In genomic region chr13:23834836-23835235, GRCm38 (mm10) we compare ENCODE assay signal across 35 mouse cellular contexts. TPM values are rescaled to one million over a fixed set of nuclear protein-coding genes. Genes with fewer than 3 reads are reported as not detected.
DNase-seq lines count a peak whose midpoint lies in the region; ATAC-seq and TF ChIP-seq lines count a peak whose summit lies in the region.
"Had no signal": no experiment of that assay in that cellular context is flagged by ENCODE, and none has a peak within 500 bp of the region (broad histone marks: within the 10 kb centered on the region; RNA-seq: fewer than 3 reads in every experiment).

No protein-coding gene starts in this region.

- no peaks in the 10 kb centered on the region for H3K36me3 ChIP-seq in kidney, embryonic 14.5 days (ENCODE audit: control insufficient read depth, insufficient read depth, low read length)
- no peaks in the 10 kb centered on the region for H3K36me3 ChIP-seq in liver, adult 2 months (ENCODE audit: control insufficient read depth, insufficient read depth, low read length)
- H3K36me3 ChIP-seq: embryonic facial prominence, embryonic 10.5 days; embryonic facial prominence, embryonic 13.5 days; forebrain, embryonic 12.5 days; forebrain, embryonic 15.5 days; G1E; heart, embryonic 12.5 days; heart, embryonic 15.5 days; hindbrain, embryonic 10.5 days; hindbrain, embryonic 13.5 days had no signal

- H3K27me3 ChIP-seq in kidney, embryonic 14.5 days (ENCODE audit: control insufficient read depth, insufficient read depth, low read length): no peaks in the 10 kb centered on the region
- no peaks in the 10 kb centered on the region for H3K27me3 ChIP-seq in liver, adult 2 months (ENCODE audit: control insufficient read depth, insufficient read depth, low read length)
- H3K27me3 ChIP-seq: CH12.LX; embryonic facial prominence, embryonic 13.5 days; forebrain, embryonic 12.5 days; forebrain, embryonic 15.5 days; heart, embryonic 15.5 days; hindbrain, embryonic 13.5 days had no signal

- no peak for ATAC-seq in kidney, embryonic 14.5 days (ENCODE audit: low FRiP score, low TSS enrichment)
- ATAC-seq: forebrain, embryonic 15.5 days; hindbrain, embryonic 16.5 days; Patski had no signal

- DNase-seq in kidney, adult 11 months: peak; percentile 64
- DNase-seq in kidney, postnatal 4 days: no peak
- DNase-seq in kidney, adult 9 months: peak; percentile 79
- peak; percentile 79 for DNase-seq in liver, adult 2 months (ENCODE audit: extremely low read depth, low read depth, low spot score)
- no peak for DNase-seq in liver
- DNase-seq: adrenal gland, adult 2 months; adrenal gland, postnatal 14 days; B cell, adult 2 months; cerebellum, adult 11-12 months; cerebellum, adult 8-10 months; cerebellum, postnatal 10 days; cerebellum, postnatal 36 days; embryo, embryonic 11 days; gastrocnemius, postnatal 25 days; heart, adult 18-20 months; heart, postnatal 10 days; heart, postnatal 36 days had no signal

- no peak for TF ChIP-seq POLR2A in liver, adult 2 months (IDR thresholded peaks at IDR 0.05; ENCODE audit: extremely low read depth, insufficient read depth, low read length)

- 81% methylated on average over 5 of the region's 5 CpGs for WGBS in kidney, embryonic 14.5 days
- WGBS in liver, adult 2 months: 48% methylated on average over 5 of the region's 5 CpGs

- H3K4me3 ChIP-seq in kidney, embryonic 14.5 days (ENCODE audit: low read length): no peak overlapping the region
- no peak overlapping the region for H3K4me3 ChIP-seq in liver, adult 2 months (ENCODE audit: insufficient read depth, low read depth, low read length)
- H3K4me3 ChIP-seq: embryonic facial prominence, embryonic 10.5 days; embryonic facial prominence, embryonic 13.5 days; erythroblast, embryonic 14.5 days; forebrain, embryonic 12.5 days; forebrain, embryonic 15.5 days; heart, embryonic 12.5 days; heart, embryonic 15.5 days; hindbrain, embryonic 10.5 days; hindbrain, embryonic 13.5 days had no signal

- H3K9me3 ChIP-seq in kidney, embryonic 14.5 days (ENCODE audit: control insufficient read depth, low read length): no peaks in the 10 kb centered on the region
- H3K9me3 ChIP-seq: embryonic facial prominence, embryonic 10.5 days; embryonic facial prominence, embryonic 13.5 days; forebrain, embryonic 12.5 days; forebrain, embryonic 15.5 days; G1E; heart, embryonic 12.5 days; heart, embryonic 15.5 days; hindbrain, embryonic 10.5 days; hindbrain, embryonic 13.5 days had no signal

- H3K9ac ChIP-seq in kidney, embryonic 14.5 days (ENCODE audit: low read depth, low read length): no peak overlapping the region
- no peak overlapping the region for H3K9ac ChIP-seq in liver, adult 2 months (ENCODE audit: low read depth, low read length)
- H3K9ac ChIP-seq: embryonic facial prominence, embryonic 13.5 days; forebrain, embryonic 12.5 days; forebrain, embryonic 15.5 days; heart, embryonic 12.5 days; heart, embryonic 15.5 days; hindbrain, embryonic 13.5 days had no signal

- TF ChIP-seq CTCF in liver, adult 2 months (IDR thresholded peaks at IDR 0.05; ENCODE audit: low read depth, low read length): no peak

- no peak overlapping the region for H3K4me2 ChIP-seq in kidney, embryonic 14.5 days (replicated peaks; ENCODE audit: low read depth, low read length)
- H3K4me2 ChIP-seq: embryonic facial prominence, embryonic 13.5 days; forebrain, embryonic 12.5 days; forebrain, embryonic 15.5 days; heart, embryonic 12.5 days; heart, embryonic 15.5 days; hindbrain, embryonic 13.5 days had no signal

- H3K4me1 ChIP-seq in kidney, embryonic 14.5 days (ENCODE audit: control insufficient read depth, insufficient read depth, low read length): no peaks in the 10 kb centered on the region
- H3K4me1 ChIP-seq in liver, adult 2 months (ENCODE audit: control insufficient read depth, insufficient read depth, low read length): peaks cover 17% of the 10 kb centered on the region; the same call in 1 of the 2 replicates
- H3K4me1 ChIP-seq: embryonic facial prominence, embryonic 10.5 days; embryonic facial prominence, embryonic 13.5 days; forebrain, embryonic 12.5 days; forebrain, embryonic 15.5 days; heart, embryonic 12.5 days; heart, embryonic 15.5 days; hindbrain, embryonic 10.5 days; hindbrain, embryonic 13.5 days had no signal

- H3K79me2 ChIP-seq in liver, adult 2 months (ENCODE audit: control insufficient read depth, insufficient read depth, low read length): no peaks in the 10 kb centered on the region

- no peak overlapping the region for H3K27ac ChIP-seq in kidney, embryonic 14.5 days (ENCODE audit: low read depth, low read length)
- peak overlapping the region; percentile 61; the same call in 1 of the 2 replicates for H3K27ac ChIP-seq in liver, adult 2 months (replicated peaks; ENCODE audit: insufficient read depth, low read depth, low read length)
- H3K27ac ChIP-seq: embryonic facial prominence, embryonic 10.5 days; embryonic facial prominence, embryonic 13.5 days; forebrain, embryonic 12.5 days; forebrain, embryonic 15.5 days; heart, embryonic 15.5 days; hindbrain, embryonic 10.5 days; hindbrain, embryonic 13.5 days had no signal

RNA-seq across cellular contexts. Expression of gene Slc17a3, which starts 4.4 kb away (rescaled TPM):
- 0.53 and 1.1 TPM in 2 replicates for polyA plus RNA-seq in kidney, embryonic 14.5 days (2014; fragmentation: Nextera tagmentation; extraction: Ambion mirVana)
- 32.8 and 38.1 TPM in 2 replicates for total RNA-seq in liver, adult 2 months (2014; rRNA removed)
- 34.5 and 39.7 TPM in 2 replicates for polyA plus RNA-seq in liver, adult 2 months (2012; rRNA removed)
- total RNA-seq: CH12.LX; gastrocnemius, adult 8-10 months; gastrocnemius, postnatal 25 days; heart, adult 18-20 months; heart, postnatal 10 days; heart, postnatal 36 days had no signal
- polyA plus RNA-seq: adrenal gland, adult 2 months; brain, embryonic 14.5 days; cortical plate, adult 2 months; embryonic facial prominence, embryonic 10.5 days; embryonic facial prominence, embryonic 13.5 days; erythroblast, embryonic 14.5 days; forebrain, embryonic 12.5 days; forebrain, embryonic 15.5 days; G1E; gonadal fat pad, adult 2 months; heart, embryonic 12.5 days; heart, embryonic 15.5 days; hindbrain, embryonic 10.5 days; hindbrain, embryonic 13.5 days; hindbrain, embryonic 16.5 days had no signal

RNA-seq across cellular contexts. Expression of gene Slc17a2, which starts 28.0 kb away (rescaled TPM):
- polyA plus RNA-seq in kidney, embryonic 14.5 days (2014; fragmentation: Nextera tagmentation; extraction: Ambion mirVana): 0.07 and 0.12 TPM in 2 replicates
- total RNA-seq in liver, adult 2 months (2014; rRNA removed): 175 and 208 TPM in 2 replicates
- polyA plus RNA-seq in liver, adult 2 months (2012; rRNA removed): 144 and 189 TPM in 2 replicates
- total RNA-seq: CH12.LX; gastrocnemius, adult 8-10 months; gastrocnemius, postnatal 25 days; heart, adult 18-20 months; heart, postnatal 10 days; heart, postnatal 36 days had no signal
- polyA plus RNA-seq: brain, embryonic 14.5 days; cortical plate, adult 2 months; embryonic facial prominence, embryonic 10.5 days; embryonic facial prominence, embryonic 13.5 days; erythroblast, embryonic 14.5 days; forebrain, embryonic 12.5 days; forebrain, embryonic 15.5 days; G1E; gonadal fat pad, adult 2 months; heart, embryonic 12.5 days; heart, embryonic 15.5 days; hindbrain, embryonic 10.5 days; hindbrain, embryonic 13.5 days; hindbrain, embryonic 16.5 days; Patski had no signal

RNA-seq across cellular contexts. Expression of gene Slc17a1, which starts 32.7 kb away (rescaled TPM):
- polyA plus RNA-seq in kidney, embryonic 14.5 days (2014; fragmentation: Nextera tagmentation; extraction: Ambion mirVana): 0.47 and 1.6 TPM in 2 replicates
- total RNA-seq in liver, adult 2 months (2014; rRNA removed): 13.3 and 20.1 TPM in 2 replicates
- polyA plus RNA-seq in liver, adult 2 months (2012; rRNA removed): 12.9 and 14.5 TPM in 2 replicates
- total RNA-seq: CH12.LX; gastrocnemius, adult 8-10 months; gastrocnemius, postnatal 25 days; heart, adult 18-20 months; heart, postnatal 10 days; heart, postnatal 36 days had no signal
- polyA plus RNA-seq: adrenal gland, adult 2 months; brain, embryonic 14.5 days; cortical plate, adult 2 months; embryonic facial prominence, embryonic 10.5 days; embryonic facial prominence, embryonic 13.5 days; erythroblast, embryonic 14.5 days; forebrain, embryonic 12.5 days; forebrain, embryonic 15.5 days; G1E; heart, embryonic 12.5 days; heart, embryonic 15.5 days; hindbrain, embryonic 10.5 days; hindbrain, embryonic 13.5 days; hindbrain, embryonic 16.5 days had no signal

Comparison
In these comparisons a context has a peak if more than half of its experiments do, and no peak if none do; other contexts are left out.
1. DNase-seq: peak in kidney, adult 11 months (single experiment), kidney, adult 9 months (single experiment) and liver, adult 2 months (single experiment); none in kidney, postnatal 4 days (0 of 2) and liver (single experiment).
2. RNA of gene Slc17a3, which starts 4.4 kb away (polyA plus RNA-seq): 34.5 to 39.7 TPM in liver, adult 2 months; 0.53 to 1.1 TPM in kidney, embryonic 14.5 days; every median in the first group is over 10 times any median in the second.
3. RNA of gene Slc17a2, which starts 28.0 kb away (polyA plus RNA-seq): 144 to 189 TPM in liver, adult 2 months; 0.07 to 0.12 TPM in kidney, embryonic 14.5 days; every median in the first group is over 100 times any median in the second.